Mouse (Mus musculus) CH12.LX (cell line): ENCODE results near the gene Ufsp2.

Experiments used
- CHD1 ChIP-seq: IDR thresholded peaks from 2 replicates; pipeline ENCODE4 v1.6.1; 2012; ENCODE audit warnings: low read depth, low read length, improper control_type of control experiment, inconsistent platforms
- KAT2A ChIP-seq: IDR thresholded peaks from 2 replicates; pipeline ENCODE4 v1.6.1; 2012; ENCODE audit warnings: low read length, improper control_type of control experiment, inconsistent platforms; ENCODE audit not compliant: insufficient replicate concordance
- MAFK ChIP-seq: IDR thresholded peaks from 2 replicates; pipeline ENCODE4 v1.6.1; 2011; ENCODE audit warnings: low read length, improper control_type of control experiment; ENCODE audit not compliant: insufficient replicate concordance
- MAX ChIP-seq: IDR thresholded peaks from 2 replicates; pipeline ENCODE4 v1.6.1; 2011; ENCODE audit warnings: low read length, improper control_type of control experiment

GRCm38 (mm10) chr8:45988189-45988588 is 12.9 kb downstream of the Ufsp2 start:
- no peak for TF ChIP-seq MAX
- no peak for TF ChIP-seq CHD1
- no peak for TF ChIP-seq KAT2A
- no peak for TF ChIP-seq MAFK
